In genomic region chr9:43700226-43700579, GRCm38 (mm10) we compare ENCODE assay signal across 16 mouse cellular contexts. TPM values are rescaled to one million over a fixed set of nuclear protein-coding genes. Genes with fewer than 3 reads are reported as not detected.
A peak's percentile ranks its signal among the peaks of the same experiment; 100 is the strongest.
DNase-seq lines count a peak whose midpoint lies in the region; ATAC-seq and TF ChIP-seq lines count a peak whose summit lies in the region.
"Had no signal": no experiment of that assay in that cellular context is flagged by ENCODE, and none has a peak within 500 bp of the region (broad histone marks: within the 10 kb centered on the region; RNA-seq: fewer than 3 reads in every experiment).

No protein-coding gene starts in this region.

- no peak overlapping the region for H3K4me3 ChIP-seq in hindbrain, embryonic 10.5 days
- H3K4me3 ChIP-seq in midbrain, embryonic 13.5 days (replicated peaks) = no peak overlapping the region

- TF ChIP-seq CTCF in brain, embryonic 14.5 days (IDR thresholded peaks at IDR 0.05; ENCODE audit: borderline replicate concordance, extremely low read depth, insufficient read depth, insufficient read length) = no peak

- H3K9me3 ChIP-seq in hindbrain, embryonic 10.5 days = no peaks in the 10 kb centered on the region
- H3K9me3 ChIP-seq in midbrain, embryonic 13.5 days = no peaks in the 10 kb centered on the region

- H3K9ac ChIP-seq in midbrain, embryonic 13.5 days (replicated peaks) = no peak overlapping the region

- no peak for TF ChIP-seq POLR2A in brain, embryonic 14.5 days (IDR thresholded peaks at IDR 0.05; ENCODE audit: borderline replicate concordance, extremely low read depth, insufficient read depth, insufficient read length, poor library complexity, severe bottlenecking)

- no peak for ATAC-seq in midbrain, embryonic 13.5 days
- no peak for ATAC-seq in megakaryocyte, adult 5-6 weeks (ENCODE audit: poor library complexity, severe bottlenecking)

- no peak overlapping the region for H3K4me2 ChIP-seq in midbrain, embryonic 13.5 days (replicated peaks)

- WGBS in hindbrain, embryonic 10.5 days = 69% methylated on average over 3 of the region's 3 CpGs
- 60% methylated on average over 3 of the region's 3 CpGs for WGBS in midbrain, embryonic 13.5 days

- no peaks in the 10 kb centered on the region for H3K36me3 ChIP-seq in hindbrain, embryonic 10.5 days
- H3K36me3 ChIP-seq in midbrain, embryonic 13.5 days = no peaks in the 10 kb centered on the region

- peak; percentile 45 for DNase-seq in brain, adult 2 months (ENCODE audit: low read depth, low spot score)
- peak; percentile 92 for DNase-seq in brain, embryonic 14.5 days (ENCODE audit: low read depth)
- no peak for DNase-seq in hindbrain, embryonic 10.5 days (ENCODE audit: low spot score)
- DNase-seq in cerebellum, postnatal 4 days (ENCODE audit: low spot score in 2 of 2) = no peak
- no peak for DNase-seq in ovary, postnatal 10 days (ENCODE audit: low spot score)
- no peak for DNase-seq in adrenal gland, postnatal 25 days
- DNase-seq: adrenal gland, postnatal 36 days; cerebellum, postnatal 14 days; heart, postnatal 4 days; kidney, adult 11 months; lung, adult 18-20 months; lung, postnatal 36 days; right cerebral cortex, adult 18-20 months had no signal

- H3K27me3 ChIP-seq in hindbrain, embryonic 10.5 days (ENCODE audit: insufficient read depth, poor library complexity, severe bottlenecking) = no peaks in the 10 kb centered on the region
- H3K27me3 ChIP-seq in midbrain, embryonic 13.5 days = no peaks in the 10 kb centered on the region

- H3K4me1 ChIP-seq in hindbrain, embryonic 10.5 days (replicated peaks) = peaks cover 37% of the 10 kb centered on the region
- peaks cover 37% of the 10 kb centered on the region for H3K4me1 ChIP-seq in midbrain, embryonic 13.5 days (replicated peaks)

- H3K27ac ChIP-seq in hindbrain, embryonic 10.5 days = peak overlapping the region; percentile 40; the same call in 1 of the 2 replicates
- H3K27ac ChIP-seq in midbrain, embryonic 13.5 days = peak overlapping the region; percentile 73; the same call in 1 of the 2 replicates
- H3K27ac ChIP-seq: kidney, postnatal 0 days had no signal

RNA-seq across cellular contexts. Expression of gene Nectin1, which starts 43.6 kb away (rescaled TPM):
- polyA plus RNA-seq in brain, embryonic 14.5 days (2012; rRNA removed) = 14.4 and 31.1 TPM in 2 replicates
- 6.6 and 7.2 TPM in 2 replicates for polyA plus RNA-seq in hindbrain, embryonic 10.5 days (2016; fragmentation: Nextera tagmentation; extraction: Ambion mirVana)
- 10.8 and 11.0 TPM in 2 replicates for polyA plus RNA-seq in midbrain, embryonic 13.5 days (2015; fragmentation: Nextera tagmentation; extraction: Ambion mirVana)
- total RNA-seq in megakaryocyte, adult 5-6 weeks (2015) = 7.5 and 9.7 TPM in 2 replicates
- 1.3 and 1.4 TPM in 2 replicates for total RNA-seq in megakaryocyte, adult 5-6 weeks (2017)
- 23.6 and 25.7 TPM in 2 replicates for total RNA-seq in adrenal gland, postnatal 25 days (2021)

Comparison
In these comparisons a context has a peak if more than half of its experiments do, and no peak if none do; other contexts are left out.
1. DNase-seq: peak in brain, adult 2 months (single experiment) and brain, embryonic 14.5 days (single experiment); none in hindbrain, embryonic 10.5 days (single experiment), cerebellum, postnatal 4 days (0 of 2), ovary, postnatal 10 days (single experiment) and adrenal gland, postnatal 25 days (single experiment).